Mouse (Mus musculus) retina, postnatal 7 days (tissue): ENCODE measurements around the gene Slc47a1.
"Not testable (repeated sequence)": the region's sequence is repeated elsewhere in the genome, so short reads cannot be mapped to it uniquely, and the experiment has no call there.

Experiments
- DNase-seq: peaks from one replicate; pipeline ENCODE4 v3.0.0-alpha.2; 2012; ENCODE audit warnings: low read depth, low spot score

Slc47a1 gene

DNA sequence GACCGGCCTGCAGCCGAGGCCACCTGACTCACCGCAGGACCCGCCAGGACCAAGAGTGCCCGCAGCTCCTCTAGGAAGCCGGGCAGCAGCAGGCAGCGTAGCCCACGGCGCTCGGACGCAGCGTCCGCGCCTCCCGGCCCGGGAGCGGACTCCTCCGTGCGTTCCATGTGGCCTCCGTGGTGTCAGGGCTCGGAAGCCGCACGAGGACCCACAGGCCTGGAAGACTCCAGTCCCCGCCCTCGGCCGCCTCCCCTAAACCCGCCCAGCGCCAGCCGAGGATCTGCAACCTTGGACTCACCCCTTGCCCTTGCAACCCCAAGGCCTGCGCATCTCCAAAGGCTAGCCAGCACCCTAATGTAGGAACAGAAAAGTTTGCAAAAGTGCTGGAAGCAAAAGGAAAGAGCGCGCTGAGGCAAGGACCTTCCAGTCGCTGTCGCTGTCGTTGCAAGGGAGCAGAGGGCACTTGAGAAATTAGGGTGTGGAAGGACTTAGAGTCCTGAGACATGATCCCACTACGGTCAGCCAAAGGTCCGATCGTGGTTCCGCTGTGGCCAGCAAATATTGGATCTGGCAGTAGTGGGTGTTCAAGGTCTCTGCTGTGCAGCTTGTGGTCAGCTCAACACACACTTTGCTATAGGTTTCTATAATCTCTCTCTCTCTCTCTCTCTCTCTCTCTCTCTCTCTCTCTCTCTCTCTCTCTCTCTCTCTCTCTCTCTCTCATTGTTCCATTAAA lies at the start of gene Slc47a1:
Gene Slc47a1, minus strand, starts transcription at position 465 of the 733 bp plus-strand sequence.
- no peak for DNase-seq

GRCm38 (mm10) chr11:61419253-61419652 lies 41.1 kb upstream of the Slc47a1 start:
- no peak for DNase-seq

DNA sequence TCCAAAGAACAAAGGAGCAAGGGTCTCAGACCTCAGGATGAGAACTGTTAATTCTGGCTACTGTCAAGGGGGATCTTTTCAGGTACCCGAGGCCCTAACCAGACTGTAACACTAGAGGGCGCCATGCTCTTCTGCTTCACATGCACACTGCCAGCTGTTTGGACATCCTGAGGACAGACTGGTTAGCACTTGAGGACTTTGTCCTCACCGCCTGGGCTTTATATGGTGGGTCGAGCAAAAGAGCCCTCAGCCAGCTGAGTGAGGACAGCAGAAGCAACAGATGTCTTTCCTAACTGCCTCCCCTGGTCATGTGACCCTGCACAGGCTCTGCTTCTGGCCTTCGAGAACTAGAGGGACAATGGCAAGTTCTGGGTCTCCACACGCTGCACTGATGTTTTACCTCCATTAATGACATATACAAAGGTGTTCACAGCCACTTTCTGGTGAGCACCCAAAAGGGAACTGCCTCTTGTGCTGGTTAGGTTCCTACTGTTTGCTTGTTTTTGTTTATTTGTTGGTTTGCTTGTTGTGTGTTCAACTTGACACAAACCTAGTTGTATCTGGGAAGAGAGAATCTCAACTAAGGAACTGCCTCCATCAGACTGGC lies 39.9 kb upstream of the Slc47a1 start:
- DNase-seq: peak; percentile 71

DNA sequence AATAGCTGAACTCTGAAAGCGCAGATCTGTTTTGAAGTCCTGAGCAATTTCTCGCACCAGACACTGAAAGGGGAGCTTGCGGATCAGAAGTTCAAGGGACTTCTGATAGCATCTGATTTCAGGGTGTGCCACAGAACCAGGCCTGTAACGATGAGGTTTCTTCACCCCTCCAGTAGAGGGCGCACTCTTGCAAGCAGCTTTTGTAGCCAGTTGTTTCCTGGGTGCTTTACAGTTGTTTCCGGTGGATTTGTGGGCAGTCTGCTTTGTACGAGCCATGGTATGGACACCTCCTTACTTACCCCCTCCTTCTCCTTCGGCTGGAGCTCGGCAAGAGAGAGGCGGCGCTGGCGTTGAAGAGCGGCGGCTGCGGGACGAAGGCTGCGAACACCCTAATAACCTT lies 38.4 kb upstream of the Slc47a1 start:
- not testable (repeated sequence) for DNase-seq

DNA sequence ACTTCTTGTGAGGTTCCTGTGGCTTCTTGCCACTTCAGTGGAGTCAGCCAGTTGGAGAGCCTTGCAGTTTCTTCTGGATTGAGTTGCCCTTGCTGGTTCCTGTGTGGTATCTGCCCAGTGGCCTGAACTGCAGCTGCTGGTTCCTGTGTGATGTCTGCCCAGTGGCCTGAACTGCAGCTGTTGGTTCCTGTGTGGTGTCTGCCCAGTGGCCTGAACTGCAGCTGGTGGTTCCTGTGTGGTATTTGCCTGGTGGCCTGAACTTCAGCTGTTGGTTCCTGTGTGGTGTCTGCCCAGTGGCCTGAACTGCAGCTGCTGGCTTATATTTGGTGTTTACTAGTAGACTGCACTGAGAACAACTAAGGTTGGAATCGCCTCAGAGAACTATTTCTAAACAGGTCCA lies 37.3 kb upstream of the Slc47a1 start:
- no peak for DNase-seq

- no peak for DNase-seq
These were observed 36.4 kb upstream of the Slc47a1 start for GRCm38 (mm10) chr11:61414560-61414959.

GRCm38 (mm10) chr11:61413411-61413810 lies 35.3 kb upstream of the Slc47a1 start:
- no peak for DNase-seq

GRCm38 (mm10) chr11:61411809-61412208 lies 33.7 kb upstream of the Slc47a1 start:
- no peak for DNase-seq

DNA sequence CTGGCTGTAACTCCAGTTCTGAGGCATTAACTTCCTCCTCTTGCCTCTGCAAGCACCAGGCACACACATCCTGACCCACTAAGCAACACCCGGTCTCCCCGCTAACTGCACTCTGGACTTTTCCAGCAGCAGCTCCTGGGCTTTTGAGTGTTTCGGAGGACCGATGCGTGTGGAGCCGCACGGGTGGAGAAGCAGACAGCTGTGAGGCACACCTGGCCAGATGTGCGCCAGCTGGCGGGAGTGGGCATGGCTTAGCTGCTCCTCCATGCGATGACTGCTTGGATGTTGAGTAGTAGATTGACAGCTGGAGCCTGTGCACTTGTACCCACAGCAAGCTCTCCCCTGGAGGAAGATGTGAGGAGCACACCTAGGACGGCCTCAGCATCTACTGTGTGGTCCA lies 33.1 kb upstream of the Slc47a1 start:
- no peak for DNase-seq

GRCm38 (mm10) chr11:61410129-61410528 lies 32.0 kb upstream of the Slc47a1 start:
- peak; percentile 64 for DNase-seq

DNA sequence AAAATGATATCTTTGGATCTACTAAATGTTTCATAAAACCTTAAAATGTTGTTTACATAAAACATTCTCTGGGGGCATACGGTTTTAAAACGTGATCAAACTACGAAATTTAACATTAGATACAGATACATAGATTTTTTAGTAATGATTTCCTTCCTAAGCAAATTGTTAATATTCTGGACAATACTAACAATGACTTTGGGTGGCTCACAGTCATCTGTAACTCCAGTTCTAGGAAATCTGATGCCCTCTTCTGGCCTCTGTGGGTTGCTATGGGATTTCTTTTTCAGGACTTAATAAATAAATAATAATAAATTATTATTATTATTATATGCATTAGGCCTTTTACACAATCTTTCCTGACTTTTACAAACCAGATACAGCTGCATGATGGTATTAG lies 30.9 kb upstream of the Slc47a1 start:
- no peak for DNase-seq

DNA sequence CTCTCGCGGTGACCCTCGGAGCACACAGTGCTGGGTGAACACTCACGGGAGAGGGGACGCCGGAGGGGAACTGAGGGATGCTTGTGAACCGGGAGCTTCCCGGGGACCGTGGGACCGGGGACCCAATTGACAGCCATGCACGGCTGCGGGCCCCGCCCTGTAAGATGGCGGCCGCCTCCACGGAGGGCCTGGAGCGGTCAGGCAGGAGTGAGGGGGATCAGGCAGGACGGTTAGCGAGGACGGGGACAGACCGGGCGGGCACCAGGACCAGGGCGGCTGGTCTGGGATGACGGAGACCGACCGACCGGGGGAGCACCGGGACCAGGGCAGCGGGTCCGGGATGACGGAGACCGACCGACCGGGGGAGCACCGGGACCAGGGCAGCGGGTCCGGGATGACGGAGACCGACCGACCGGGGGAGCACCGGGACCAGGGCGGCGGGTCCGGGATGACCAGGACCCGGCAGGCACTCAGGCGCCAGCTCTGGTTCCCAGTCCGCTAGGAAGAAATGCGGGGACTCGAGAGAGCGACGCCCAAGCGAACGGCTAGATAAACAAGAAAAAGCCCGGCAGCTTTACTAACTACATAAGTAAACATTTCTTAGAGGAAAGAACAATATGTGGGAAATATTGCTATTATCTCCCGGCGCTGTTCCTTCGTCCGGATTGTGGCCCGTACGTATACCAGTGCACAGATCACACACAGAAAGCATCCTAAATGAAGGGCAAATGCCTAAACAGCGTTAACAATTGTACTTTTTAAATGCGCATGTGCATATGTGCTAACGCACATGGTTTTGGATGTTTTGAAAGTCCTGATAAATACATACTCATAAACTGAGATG lies 30.3 kb upstream of the Slc47a1 start:
- no peak for DNase-seq

DNA sequence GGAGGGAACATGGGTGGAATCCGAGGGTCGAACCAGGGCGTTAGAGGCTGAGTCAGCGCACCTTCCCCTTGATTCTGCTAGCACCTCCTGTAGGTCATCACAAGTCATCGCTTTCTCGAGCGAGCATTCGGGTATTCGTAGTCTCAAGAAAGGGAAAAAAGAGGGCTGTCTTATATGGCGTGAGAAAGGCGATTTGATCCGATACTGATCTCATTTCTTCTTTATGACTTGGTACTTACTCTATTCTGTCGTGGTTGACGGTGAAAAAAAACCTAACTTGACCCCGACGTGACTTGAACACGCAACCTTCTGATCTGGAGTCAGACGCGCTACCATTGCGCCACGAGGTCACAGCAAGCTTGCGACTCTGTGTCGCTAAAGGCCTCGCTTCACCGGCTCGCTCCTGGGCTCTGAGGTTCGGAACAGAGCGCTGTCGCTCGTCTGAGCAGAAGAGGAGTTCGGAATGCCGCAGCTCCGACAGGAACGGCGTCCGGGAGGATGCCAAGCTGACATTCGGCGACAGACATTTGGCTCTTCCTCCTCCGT lies 29.6 kb upstream of the Slc47a1 start:
- DNase-seq: peak; percentile 72

GRCm38 (mm10) chr11:61401794-61402193 lies 23.6 kb upstream of the Slc47a1 start:
- DNase-seq: no peak

- DNase-seq: no peak
These were observed 22.7 kb upstream of the Slc47a1 start for GRCm38 (mm10) chr11:61400681-61401346.

GRCm38 (mm10) chr11:61397423-61398043 lies 19.4 kb upstream of the Slc47a1 start:
- DNase-seq: not testable (repeated sequence)

- DNase-seq: no peak
These were observed 10.8 kb upstream of the Slc47a1 start for GRCm38 (mm10) chr11:61388936-61389335.

DNA sequence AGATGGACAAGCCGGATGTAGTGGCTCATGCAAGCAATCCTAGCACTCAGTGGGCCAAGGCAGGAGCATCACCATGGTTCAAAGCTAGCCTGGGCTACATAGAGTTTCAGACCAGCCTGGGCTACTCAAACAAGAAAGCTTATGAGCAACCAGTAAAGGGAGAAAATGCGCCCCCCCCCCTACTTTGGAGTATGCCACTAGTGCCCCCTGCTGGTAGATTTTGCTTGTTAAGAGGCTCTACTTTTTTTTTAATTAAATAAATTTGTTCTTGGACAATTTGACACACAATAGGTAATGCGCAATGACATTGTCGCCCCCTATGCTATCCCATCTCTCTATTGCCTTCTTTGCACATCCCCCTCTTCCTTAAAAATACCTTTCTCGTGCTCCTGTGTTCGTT lies 9.9 kb upstream of the Slc47a1 start:
- peak; percentile 53 for DNase-seq

DNA sequence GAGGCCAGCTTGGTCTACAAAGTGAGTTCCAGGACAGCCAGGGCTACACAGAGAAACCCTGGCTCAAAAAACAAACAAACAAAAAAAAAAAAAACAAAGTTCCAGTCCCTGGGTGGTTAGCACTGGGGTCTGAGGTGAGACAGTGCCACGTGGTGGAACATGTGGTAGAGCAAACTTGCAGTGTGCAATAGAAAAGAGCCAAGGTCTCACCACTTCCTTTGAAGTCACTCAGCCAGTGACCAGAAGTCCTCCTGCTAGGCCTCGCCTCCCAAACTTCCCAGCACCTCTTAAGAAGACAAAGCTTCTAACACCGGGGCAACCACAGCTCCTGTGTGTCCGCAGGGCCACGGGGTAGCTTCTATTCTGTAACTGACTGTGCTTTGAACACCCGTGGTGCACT lies 9.1 kb upstream of the Slc47a1 start:
- DNase-seq: no peak

DNA sequence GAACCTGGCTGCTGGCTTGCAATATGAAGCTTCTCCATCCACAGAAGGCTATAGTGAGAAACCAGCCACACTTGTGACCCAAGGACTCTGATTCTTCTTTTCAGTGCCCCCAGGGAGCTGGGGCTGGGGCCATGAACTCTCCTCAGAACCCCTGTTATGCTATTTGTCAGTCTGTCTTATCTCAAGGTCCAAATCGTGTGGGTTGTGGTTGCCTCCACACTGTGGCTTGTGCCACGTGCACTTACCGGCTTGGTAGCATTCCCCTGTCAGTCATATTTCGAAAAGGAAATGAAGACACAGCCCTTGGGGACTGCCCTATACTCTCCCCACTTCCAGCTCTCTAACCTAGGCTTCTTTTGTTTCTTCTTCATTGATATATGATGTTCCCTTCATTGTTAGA lies 7.6 kb upstream of the Slc47a1 start:
- no peak for DNase-seq

- DNase-seq: no peak
These were observed 3.1 kb upstream of the Slc47a1 start for GRCm38 (mm10) chr11:61381272-61381671.
